Mouse (Mus musculus): ENCODE data around the gene 5330417C22Rik.

DNA sequence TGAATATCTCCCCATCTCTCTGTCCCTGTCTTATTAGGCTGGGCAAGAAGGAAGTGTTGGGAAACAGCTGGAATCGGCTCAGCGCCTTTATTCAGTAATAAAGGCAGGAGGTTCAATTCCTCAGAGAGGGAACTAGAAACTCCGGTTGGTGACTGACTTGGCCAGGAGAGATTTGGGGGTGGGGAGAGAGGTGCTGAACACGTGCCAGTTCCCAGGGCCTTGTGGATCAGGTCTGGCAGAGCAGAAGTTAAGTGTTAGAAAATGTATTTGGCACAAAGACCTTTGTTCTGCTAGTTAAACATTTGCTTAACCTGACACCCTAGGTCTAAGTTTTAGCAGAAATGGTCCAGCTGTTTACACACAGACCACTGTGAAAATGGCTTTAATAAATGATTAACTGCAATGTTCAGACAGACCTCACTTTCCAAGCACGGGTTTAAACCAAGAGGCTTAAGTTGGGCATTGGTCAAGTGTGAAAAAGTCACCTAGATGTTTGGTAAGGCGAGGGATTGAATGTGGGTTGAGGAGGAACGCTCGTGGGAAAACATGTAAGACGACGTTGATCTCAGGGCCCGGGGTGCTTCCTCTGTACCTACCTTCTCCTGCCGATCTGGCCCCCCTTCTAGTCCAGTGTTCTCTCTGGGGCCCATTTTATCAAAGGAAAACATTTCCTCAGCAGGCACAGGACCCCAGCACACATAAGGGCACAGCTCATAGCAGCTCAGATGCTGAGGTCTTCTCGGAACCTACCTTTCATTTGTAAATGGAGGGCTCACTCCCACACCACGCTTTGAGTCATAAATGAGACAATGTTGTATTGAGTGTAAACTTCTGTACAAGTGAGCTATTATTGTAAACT is 59.3 kb downstream of the 5330417C22Rik start:
- TF ChIP-seq CTCF (IDR thresholded peaks at IDR 0.05; ENCODE audit: control insufficient read depth, insufficient read depth, insufficient read length) (no peak), CEBPB (IDR thresholded peaks at IDR 0.05; ENCODE audit: low read depth) (no peak)
